Mouse (Mus musculus) cerebellum, adult 2 months (tissue): ENCODE measurements around the gene Snx4. TPM values are rescaled to one million over a fixed set of nuclear protein-coding genes. Genes with fewer than 3 reads are reported as not detected.

Experiments used
- DNase-seq, 2 experiments: peaks; one replicate each; pipeline ENCODE4 v3.0.0; 2021
- H3K27ac ChIP-seq: fragments of 200-500 bp; 2 replicates; pipeline ENCODE4 v1.5.1; 2012; ENCODE audit warnings: low read length, control low read depth, inconsistent platforms; ENCODE audit not compliant: insufficient read depth
- H3K27me3 ChIP-seq: fragments of 200-500 bp; 2 replicates; pipeline ENCODE4 v1.6.1; 2012; ENCODE audit warnings: inconsistent platforms, mild to moderate bottlenecking, low read length, moderate library complexity; ENCODE audit not compliant: control insufficient read depth, insufficient read depth
- H3K4me1 ChIP-seq: fragments of 200-500 bp; 2 replicates; pipeline ENCODE4 v1.6.1; 2011; ENCODE audit warnings: low read length; ENCODE audit not compliant: control insufficient read depth, insufficient read depth
- H3K4me3 ChIP-seq: fragments of 200-500 bp; replicated peaks from 2 replicates; pipeline ENCODE3; 2011; ENCODE audit warnings: mild to moderate bottlenecking, low read depth, low read length, control low read depth; ENCODE audit not compliant: insufficient read depth
- CTCF ChIP-seq: fragments of 200-500 bp; IDR thresholded peaks from 2 replicates; pipeline ENCODE4 v1.5.1; 2011; ENCODE audit warnings: low read depth, mild to moderate bottlenecking, control low read depth, low read length, moderate library complexity, borderline replicate concordance; ENCODE audit not compliant: insufficient read depth
- POLR2A ChIP-seq: fragments of 200-500 bp; IDR thresholded peaks from 2 replicates; pipeline ENCODE4 v1.6.1; 2011; ENCODE audit warnings: low read length, control low read depth, borderline replicate concordance; ENCODE audit not compliant: insufficient read depth
- WGBS: fragments of 180-500 bp; shearing (Covaris S2); methylation state at CpG from one replicate; pipeline ENCODE4 v1.1.7; 2018; 5-methylcytosine and 5-hydroxymethylcytosine counted together
- polyA plus RNA-seq: library from polyadenylated mRNA; depleted of rRNA; stranded (reverse); fragments of >200 nt; gene quantifications from 2 replicates; pipeline ENCODE4 v1.2.3, GENCODE M21; 2012

Snx4 gene
- polyA plus RNA-seq, 1 experiment, result 24.8 TPM

DNA sequence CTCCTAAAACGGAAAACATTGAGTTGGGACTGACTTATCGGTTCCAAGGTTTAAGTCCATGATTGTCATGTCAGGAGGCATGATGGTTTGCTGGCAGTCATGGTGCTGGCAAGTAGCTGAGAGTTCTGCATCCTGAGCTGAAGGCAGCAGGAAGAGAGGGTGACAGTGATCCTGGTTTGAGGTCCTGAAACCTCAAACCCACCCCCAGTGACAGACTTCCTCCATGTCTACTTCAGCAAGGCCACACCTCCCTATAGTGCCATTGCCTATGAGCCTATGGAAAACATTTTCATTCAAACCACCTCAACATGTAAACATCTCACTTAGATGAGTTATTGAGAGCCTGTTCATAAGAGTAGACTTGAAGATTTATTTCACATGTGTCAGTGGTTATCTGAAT is 11.9 kb upstream of the Snx4 start:
- no peak for DNase-seq
- H3K4me1 ChIP-seq, result no peaks in the 10 kb centered on the region
- no peak for TF ChIP-seq POLR2A
- H3K27ac ChIP-seq, result no peak overlapping the region
- 96% methylated on average over 2 of the region's 2 CpGs for WGBS
- H3K27me3 ChIP-seq, result no peaks in the 10 kb centered on the region
- H3K4me3 ChIP-seq, result no peak overlapping the region

DNA sequence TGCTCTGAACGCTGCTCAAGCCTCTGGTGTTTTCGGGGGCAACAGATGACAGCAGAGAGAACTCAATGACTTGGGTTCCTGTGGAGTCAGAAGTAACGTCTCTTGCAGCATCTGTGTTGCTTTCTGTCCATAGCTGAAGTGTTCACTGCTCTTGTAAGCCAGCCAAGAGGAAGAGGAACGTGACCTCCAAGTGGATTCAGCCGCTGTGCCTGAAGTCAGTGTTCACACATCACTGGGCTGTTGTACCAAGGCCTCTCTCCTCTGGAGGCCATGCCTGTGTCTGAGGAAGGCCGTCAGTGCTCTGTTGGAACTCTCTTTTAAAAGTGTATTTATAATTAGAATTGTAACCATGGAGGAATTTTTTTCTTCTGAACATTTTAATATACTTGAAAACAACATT is 9.2 kb upstream of the Snx4 start:
- H3K4me3 ChIP-seq, result no peak overlapping the region
- 31% methylated on average over 6 of the region's 6 CpGs for WGBS
- no peak for TF ChIP-seq POLR2A
- no peak for TF ChIP-seq CTCF
- H3K4me1 ChIP-seq, result no peaks in the 10 kb centered on the region
- no peak for DNase-seq
- no peak overlapping the region for H3K27ac ChIP-seq
- H3K27me3 ChIP-seq, result no peaks in the 10 kb centered on the region

DNA sequence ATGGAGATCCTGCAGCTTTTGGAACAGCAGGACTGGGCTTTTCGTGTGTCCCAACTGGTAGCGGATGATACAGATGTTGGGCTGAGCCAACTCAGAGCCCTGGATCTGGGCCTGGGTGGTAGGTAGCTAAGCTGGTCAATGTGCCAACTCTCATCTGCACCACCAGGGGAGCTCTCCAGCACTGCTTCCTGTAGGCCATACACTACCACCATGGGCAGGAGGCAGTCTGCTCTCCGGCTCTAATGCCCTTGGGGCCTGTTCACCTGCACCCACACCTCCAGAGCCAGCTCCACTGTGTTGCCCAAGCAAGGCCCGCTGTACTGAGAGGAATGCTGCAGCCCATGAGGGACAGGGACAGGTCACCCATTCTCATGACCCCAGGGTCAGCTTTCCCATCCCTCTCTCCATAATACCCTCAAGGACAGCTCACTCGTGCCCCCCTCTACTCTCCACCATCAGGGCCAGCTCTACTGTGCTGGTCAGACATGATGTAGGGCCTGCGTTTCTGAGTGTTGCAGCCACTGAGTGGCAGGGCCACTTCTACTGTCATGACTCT is 7.0 kb upstream of the Snx4 start:
- TF ChIP-seq CTCF, result no peak
- Histone ChIP-seq H3K27me3 (no peaks in the 10 kb centered on the region), H3K4me1 (no peaks in the 10 kb centered on the region), H3K4me3 (no peak overlapping the region), H3K27ac (no peak overlapping the region)
- WGBS, result 86% methylated on average over 6 of the region's 6 CpGs
- DNase-seq, result no peak

DNA sequence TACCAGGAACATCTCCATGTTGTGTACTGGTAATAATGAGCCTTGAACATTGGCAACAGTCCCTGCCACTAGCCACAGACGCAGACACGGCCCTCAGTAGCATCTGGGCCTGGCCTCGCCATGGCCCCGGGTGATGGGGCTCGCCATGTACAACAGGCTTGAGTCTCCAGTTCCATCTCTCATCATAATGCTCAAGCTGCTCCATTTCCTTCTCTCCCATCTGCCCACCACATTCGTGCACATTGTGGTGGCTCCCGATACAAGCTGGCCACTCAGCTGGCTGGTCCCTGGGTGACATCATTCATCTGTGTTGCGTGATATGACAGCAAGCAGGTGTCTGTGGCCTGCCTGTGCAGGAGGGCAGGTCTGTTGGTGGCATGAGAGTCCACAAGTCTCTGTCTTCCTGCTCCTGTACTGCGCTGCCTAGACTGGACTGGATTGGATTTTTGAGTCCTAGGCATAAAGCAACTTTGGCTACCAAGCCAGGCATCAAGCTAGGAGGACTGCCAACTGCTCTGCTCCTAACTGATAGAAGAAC is 6.2 kb upstream of the Snx4 start:
- TF ChIP-seq POLR2A (no peak), CTCF (no peak)
- Histone ChIP-seq H3K27ac (no peak overlapping the region), H3K27me3 (no peaks in the 10 kb centered on the region), H3K4me1 (no peaks in the 10 kb centered on the region), H3K4me3 (no peak overlapping the region)
- WGBS, result 54% methylated on average over 9 of the region's 9 CpGs
- DNase-seq, result no peak

DNA sequence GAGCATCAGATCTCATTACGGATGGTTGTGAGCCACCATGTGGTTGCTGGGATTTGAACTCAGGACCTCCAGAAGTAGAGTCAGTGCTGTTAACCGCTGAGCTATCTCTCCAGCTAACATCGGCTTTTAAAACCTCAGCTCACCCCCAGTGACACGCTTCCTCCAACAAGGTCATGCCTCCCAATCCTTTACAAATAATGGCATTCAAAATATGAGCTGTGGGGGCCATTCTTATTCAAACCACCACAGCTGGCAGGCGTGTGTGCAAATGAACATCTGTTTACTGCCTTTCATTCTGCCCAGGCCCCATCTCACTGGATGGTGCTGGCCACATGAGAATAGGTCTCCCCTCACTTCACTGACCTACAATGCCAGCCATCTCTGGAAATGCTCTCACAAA is 4.7 kb upstream of the Snx4 start:
- no peak overlapping the region for H3K27ac ChIP-seq
- no peak for DNase-seq
- no peaks in the 10 kb centered on the region for H3K27me3 ChIP-seq
- no peak overlapping the region for H3K4me3 ChIP-seq
- no peaks in the 10 kb centered on the region for H3K4me1 ChIP-seq
- no peak for TF ChIP-seq POLR2A
- no peak for TF ChIP-seq CTCF
- 89% methylated on average over 5 of the region's 5 CpGs for WGBS

DNA sequence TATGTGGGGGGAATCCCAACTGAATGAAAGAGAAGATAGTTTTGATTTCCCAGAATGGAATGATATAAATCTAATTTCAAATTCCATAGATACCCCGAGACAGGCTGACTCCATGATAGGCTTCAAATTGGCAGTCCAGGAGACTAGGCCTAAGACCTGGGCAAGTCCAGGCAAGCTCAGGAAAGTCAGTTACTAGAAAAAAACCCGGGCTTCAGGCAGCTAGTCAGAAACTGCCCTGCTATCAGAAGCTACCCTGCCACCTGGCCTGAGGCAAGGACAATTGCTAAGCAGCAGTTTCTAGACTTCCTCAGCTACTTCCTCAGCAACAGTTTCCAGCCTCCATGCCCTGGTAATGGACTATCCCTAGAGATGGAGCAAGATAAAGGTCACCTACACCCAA is 4.2 kb upstream of the Snx4 start:
- WGBS, result 74% methylated on average over 2 of the region's 2 CpGs
- Histone ChIP-seq H3K4me3 (no peak overlapping the region), H3K4me1 (no peaks in the 10 kb centered on the region), H3K27me3 (no peaks in the 10 kb centered on the region), H3K27ac (no peak overlapping the region)
- DNase-seq, result no peak
- TF ChIP-seq POLR2A (no peak), CTCF (no peak)

DNA sequence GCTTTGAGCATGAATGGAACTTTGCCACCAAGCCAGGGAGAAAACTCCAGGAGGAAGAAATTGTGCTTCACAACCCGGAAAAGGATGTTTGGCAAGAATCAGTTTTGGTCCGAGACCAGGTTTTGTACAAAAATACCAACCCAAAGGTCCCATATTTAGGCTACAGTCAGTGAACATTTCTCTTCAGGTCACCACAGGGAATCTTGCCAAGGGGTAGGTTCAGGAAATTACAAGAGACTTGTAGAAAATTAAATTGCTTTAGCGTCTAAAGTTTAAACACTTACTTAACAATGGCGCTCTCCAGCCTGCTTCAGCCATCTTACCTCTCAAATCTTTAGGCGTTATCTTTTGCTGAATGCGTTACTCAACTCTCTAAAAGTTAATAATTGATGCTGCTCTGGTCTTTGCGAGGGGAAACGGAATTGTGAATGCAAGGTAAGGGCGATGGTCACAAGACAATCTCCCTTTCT is 556 bp upstream of the Snx4 start:
- DNase-seq, result peak in 1 of 2 experiments; percentile 18
- peak overlapping the region; percentile 74 for H3K4me3 ChIP-seq
- TF ChIP-seq CTCF (no peak), POLR2A (no peak)
- WGBS, result 7% methylated on average over 9 of the region's 9 CpGs
- H3K27me3 ChIP-seq, result no peaks in the 10 kb centered on the region
- H3K4me1 ChIP-seq, result no peaks in the 10 kb centered on the region; the same call in 1 of the 2 replicates
- no peak overlapping the region for H3K27ac ChIP-seq

DNA sequence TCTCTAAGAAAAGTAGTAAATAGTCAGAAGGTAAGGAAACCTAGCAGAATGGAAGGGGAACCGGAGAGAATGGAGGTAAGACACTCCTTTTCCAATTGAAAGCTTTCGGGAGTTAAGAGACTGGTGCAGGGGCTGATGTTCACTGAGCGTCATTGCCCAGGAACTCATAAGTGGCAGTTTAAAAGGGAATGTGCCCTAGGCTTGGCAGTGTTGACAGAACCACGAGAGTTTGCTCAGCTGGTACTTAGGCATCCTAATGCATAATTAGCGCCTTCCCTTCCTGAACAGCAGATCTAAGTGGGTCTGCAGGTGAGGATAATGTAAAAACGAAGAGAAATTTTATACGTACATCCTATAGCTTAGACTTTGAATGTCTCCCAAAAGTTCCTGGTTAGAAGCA is 4.4 kb downstream of the Snx4 start:
- WGBS, result 81% methylated on average over 7 of the region's 7 CpGs
- no peaks in the 10 kb centered on the region for H3K27me3 ChIP-seq
- peaks cover 7% of the 10 kb centered on the region for H3K4me1 ChIP-seq
- no peak overlapping the region for H3K27ac ChIP-seq
- TF ChIP-seq POLR2A, result no peak
- no peak for TF ChIP-seq CTCF
- H3K4me3 ChIP-seq, result no peak overlapping the region
- DNase-seq, result no peak
